Mouse (Mus musculus) embryonic fibroblast, embryonic 13.5 days (primary cell): ENCODE measurements around the gene Gkap1.

Source experiments
- CTCF ChIP-seq: IDR thresholded peaks from 2 replicates; pipeline ENCODE4 v1.5.1; 2011; ENCODE audit warnings: mild to moderate bottlenecking, control low read depth, low read length, moderate library complexity, borderline replicate concordance; ENCODE audit not compliant: insufficient read depth
- POLR2A ChIP-seq: IDR thresholded peaks from 2 replicates; pipeline ENCODE4 v1.6.1; 2011; ENCODE audit warnings: low read depth, mild to moderate bottlenecking, control low read depth, low read length, moderate library complexity

DNA sequence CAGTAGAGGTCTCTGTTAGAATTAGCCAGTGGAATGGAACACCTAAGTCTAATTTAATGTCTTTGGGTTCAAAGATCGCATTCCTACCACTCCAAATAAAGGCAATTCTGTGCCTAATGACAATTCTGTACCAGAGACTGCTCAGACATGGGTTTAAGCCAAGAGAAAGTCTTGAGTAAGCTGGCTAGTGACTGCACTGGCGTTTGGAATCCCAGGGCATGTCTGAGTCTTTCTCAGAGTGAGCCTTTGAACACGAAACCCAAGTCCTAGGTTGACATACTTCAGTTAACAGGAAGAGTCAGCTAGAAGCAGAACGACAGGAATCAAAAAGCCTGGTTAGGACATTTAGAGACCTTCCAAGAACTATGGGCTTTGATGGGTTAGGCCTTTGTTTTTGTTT is 8.0 kb upstream of the Gkap1 start:
- TF ChIP-seq CTCF (no peak), POLR2A (no peak)
